Mouse (Mus musculus) CH12.LX (cell line): ENCODE measurements around the gene Pelp1. TPM values are rescaled to one million over a fixed set of nuclear protein-coding genes. Genes with fewer than 3 reads are reported as not detected.

Experiments
- DNase-seq: peaks from one replicate; pipeline ENCODE4 v3.0.0-alpha.2; 2013; ENCODE audit errors: extremely low read depth
- H3K27ac ChIP-seq: 2 replicates; pipeline ENCODE4 v1.5.1; 2012; ENCODE audit warnings: low read depth, mild to moderate bottlenecking, control low read depth, moderate library complexity; ENCODE audit not compliant: insufficient read depth
- H3K27me3 ChIP-seq: replicated peaks from 2 replicates; pipeline ENCODE3; 2012; ENCODE audit warnings: inconsistent platforms
- H3K36me3 ChIP-seq, 2 experiments: replicated peaks in 1 of 2; 2 replicates each; pipeline versions ENCODE3 to v1.6.1; 2012; ENCODE audit warnings: inconsistent platforms in 1 of 2, low read length in 1 of 2, mild to moderate bottlenecking in 1 of 2, mixed read lengths in 1 of 2, moderate library complexity in 1 of 2; ENCODE audit not compliant: control insufficient read depth in 1 of 2, insufficient read depth in 1 of 2
- H3K4me1 ChIP-seq, 2 experiments: 2 replicates each; pipeline ENCODE4 v1.6.1; 2012; ENCODE audit warnings: inconsistent platforms in 1 of 2, moderate library complexity in 1 of 2; ENCODE audit not compliant: insufficient read depth in 2 of 2, control insufficient read depth in 1 of 2
- H3K4me2 ChIP-seq: 2 replicates; pipeline ENCODE4 v1.6.1; 2012; ENCODE audit warnings: low read depth, mild to moderate bottlenecking, control low read depth; ENCODE audit not compliant: poor library complexity, insufficient read depth, severe bottlenecking
- H3K4me3 ChIP-seq, 3 experiments: fragments of 150-350 bp in 1 of 3; sonication (generic) in 1 of 3; replicated peaks in 1 of 3; 2 replicates each; pipeline versions ENCODE3 to v1.5.1; 2011 to 2012; ENCODE audit warnings: low read depth in 2 of 3, low read length in 2 of 3, mild to moderate bottlenecking in 2 of 3, moderate library complexity in 2 of 3, control low read depth in 1 of 3, improper control_type of control experiment in 1 of 3, inconsistent platforms in 1 of 3, mixed read lengths in 1 of 3; ENCODE audit not compliant: poor library complexity in 1 of 3
- H3K79me2 ChIP-seq: replicated peaks from 2 replicates; pipeline ENCODE4 v1.6.1; 2012; ENCODE audit warnings: mild to moderate bottlenecking, moderate library complexity; ENCODE audit not compliant: control insufficient read depth, poor library complexity, insufficient read depth, severe bottlenecking; ENCODE audit errors: extremely low read depth
- H3K9ac ChIP-seq: 2 replicates; pipeline ENCODE4 v1.6.1; 2012; ENCODE audit warnings: low read depth, mild to moderate bottlenecking, control low read depth, moderate library complexity; ENCODE audit not compliant: insufficient read depth
- H3K9me3 ChIP-seq: replicated peaks from 2 replicates; pipeline ENCODE3; 2012; ENCODE audit warnings: low read length, inconsistent platforms, mixed read lengths
- BHLHE40 ChIP-seq: IDR thresholded peaks from 2 replicates; pipeline ENCODE4 v1.6.1; 2011; ENCODE audit warnings: mild to moderate bottlenecking, low read depth, low read length, improper control_type of control experiment
- CHD2 ChIP-seq: IDR thresholded peaks from 2 replicates; pipeline ENCODE4 v1.6.1; 2011; ENCODE audit warnings: low read length, improper control_type of control experiment
- CTCF ChIP-seq, 2 experiments: IDR thresholded peaks in 1 of 2; conservative IDR thresholded peaks in 1 of 2; 2 replicates each; pipeline ENCODE4 v1.5.1; 2011 to 2012; ENCODE audit warnings: low read depth in 2 of 2, low read length in 2 of 2, improper control_type of control experiment in 1 of 2, inconsistent platforms in 1 of 2, mild to moderate bottlenecking in 1 of 2, moderate library complexity in 1 of 2
- E2F4 ChIP-seq: IDR thresholded peaks from 2 replicates; pipeline ENCODE4 v1.6.1; 2011; ENCODE audit warnings: low read depth, low read length, improper control_type of control experiment; ENCODE audit not compliant: insufficient replicate concordance
- ELF1 ChIP-seq: IDR thresholded peaks from 2 replicates; pipeline ENCODE4 v1.6.1; 2014; ENCODE audit warnings: low read depth, mild to moderate bottlenecking, inconsistent platforms, low read length, improper control_type of control experiment
- EP300 ChIP-seq: IDR thresholded peaks from 2 replicates; pipeline ENCODE4 v1.6.1; 2011; ENCODE audit warnings: low read length, improper control_type of control experiment
- GABPA ChIP-seq: IDR thresholded peaks from 2 replicates; pipeline ENCODE4 v1.6.1; 2012; ENCODE audit warnings: low read depth, low read length, improper control_type of control experiment, inconsistent platforms; ENCODE audit not compliant: insufficient replicate concordance
- HCFC1 ChIP-seq: IDR thresholded peaks from 2 replicates; pipeline ENCODE4 v1.6.1; 2012; ENCODE audit warnings: low read depth, mild to moderate bottlenecking, inconsistent platforms, low read length, improper control_type of control experiment
- IRF4 ChIP-seq: IDR thresholded peaks from 2 replicates; pipeline ENCODE4 v1.6.1; 2014; ENCODE audit warnings: low read depth, mild to moderate bottlenecking, inconsistent platforms, low read length, improper control_type of control experiment
- JUND ChIP-seq: conservative IDR thresholded peaks from 2 replicates; pipeline ENCODE4 v1.6.1; 2011; ENCODE audit warnings: low read depth, low read length, improper control_type of control experiment
- MAFK ChIP-seq: IDR thresholded peaks from 2 replicates; pipeline ENCODE4 v1.6.1; 2011; ENCODE audit warnings: low read length, improper control_type of control experiment; ENCODE audit not compliant: insufficient replicate concordance
- MAX ChIP-seq: IDR thresholded peaks from 2 replicates; pipeline ENCODE4 v1.6.1; 2011; ENCODE audit warnings: low read length, improper control_type of control experiment
- MAZ ChIP-seq: IDR thresholded peaks from 2 replicates; pipeline ENCODE4 v1.6.1; 2012; ENCODE audit warnings: low read depth, mild to moderate bottlenecking, inconsistent platforms, low read length, improper control_type of control experiment, moderate library complexity
- MEF2A ChIP-seq: IDR thresholded peaks from 2 replicates; pipeline ENCODE4 v1.6.1; 2014; ENCODE audit warnings: low read depth, mild to moderate bottlenecking, inconsistent platforms, low read length, improper control_type of control experiment, borderline replicate concordance
- MXI1 ChIP-seq: IDR thresholded peaks from 2 replicates; pipeline ENCODE4 v1.6.1; 2011; ENCODE audit warnings: mild to moderate bottlenecking, low read depth, low read length, improper control_type of control experiment
- NRF1 ChIP-seq: IDR thresholded peaks from 2 replicates; pipeline ENCODE4 v1.6.1; 2014; ENCODE audit warnings: low read depth, mild to moderate bottlenecking, inconsistent platforms, low read length, improper control_type of control experiment, moderate library complexity
- POLR2A ChIP-seq: IDR thresholded peaks from 2 replicates; pipeline ENCODE4 v1.6.1; 2011; ENCODE audit warnings: low read depth, mild to moderate bottlenecking, improper control_type of control experiment, low read length
- POLR2AphosphoS2 ChIP-seq: IDR thresholded peaks from 2 replicates; pipeline ENCODE4 v1.6.1; 2011; ENCODE audit warnings: low read depth, low read length, improper control_type of control experiment
- RAD21 ChIP-seq: IDR thresholded peaks from 2 replicates; pipeline ENCODE4 v1.6.1; 2011; ENCODE audit warnings: low read depth, mild to moderate bottlenecking, low read length, improper control_type of control experiment, moderate library complexity
- RCOR1 ChIP-seq: conservative IDR thresholded peaks from 2 replicates; pipeline ENCODE4 v1.6.1; 2012; ENCODE audit warnings: low read depth, mild to moderate bottlenecking, inconsistent platforms, low read length, improper control_type of control experiment
- SIN3A ChIP-seq: IDR thresholded peaks from 2 replicates; pipeline ENCODE4 v1.6.1; 2012; ENCODE audit warnings: low read length, improper control_type of control experiment, inconsistent platforms
- SMC3 ChIP-seq: IDR thresholded peaks from 2 replicates; pipeline ENCODE4 v1.6.1; 2011; ENCODE audit warnings: low read depth, low read length, improper control_type of control experiment
- TCF12 ChIP-seq: IDR thresholded peaks from 2 replicates; pipeline ENCODE4 v1.6.1; 2014; ENCODE audit warnings: low read depth, mild to moderate bottlenecking, inconsistent platforms, low read length, improper control_type of control experiment
- UBTF ChIP-seq: IDR thresholded peaks from 2 replicates; pipeline ENCODE4 v1.6.1; 2012; ENCODE audit warnings: low read depth, mild to moderate bottlenecking, inconsistent platforms, low read length, improper control_type of control experiment, moderate library complexity
- ZC3H11A ChIP-seq: IDR thresholded peaks from 2 replicates; pipeline ENCODE4 v1.6.1; 2012; ENCODE audit warnings: low read depth, mild to moderate bottlenecking, inconsistent platforms, low read length, improper control_type of control experiment
- ZNF384 ChIP-seq: IDR thresholded peaks from 2 replicates; pipeline ENCODE4 v1.6.1; 2012; ENCODE audit warnings: low read depth, low read length, improper control_type of control experiment, inconsistent platforms
- dilution Hi-C: fragments of 300-500 bp; cut with MboI; formaldehyde crosslinking; loops from 2 replicates; pipeline ENCODE4 v1.14.3; 2020; ENCODE audit warnings: low sequenced_read_pairs; ENCODE audit not compliant: extremely low pct_unique_long_range_greater_than_20kb, extremely low pct_ligation_motif_present
- in situ Hi-C: fragments of 300-500 bp; cut with MboI; formaldehyde crosslinking; loops from 3 replicates; pipeline ENCODE4 v1.14.3; 2019; ENCODE audit warnings: low sequenced_read_pairs, low pct_ligation_motif_present, low pct_unique_long_range_greater_than_20kb, mixed read lengths
- polyA plus RNA-seq: library from polyadenylated mRNA; unstranded; fragments of >175 nt; gene quantifications from 2 replicates; pipeline ENCODE4 v1.2.1, GENCODE M21; 2012; ENCODE audit warnings: low read depth; ENCODE audit not compliant: insufficient read length
- total RNA-seq, 2 experiments: library from RNA; depleted of rRNA; stranded (reverse); fragments of 300-350 nt in 1 of 2; fragments of >200 nt in 1 of 2; gene quantifications; 2 replicates each; pipeline ENCODE4 v1.2.3; 2012 to 2014

Pelp1 gene
- total and polyA plus RNA-seq, 3 experiments, result 13.2 to 113 (median 33.0) TPM

DNA sequence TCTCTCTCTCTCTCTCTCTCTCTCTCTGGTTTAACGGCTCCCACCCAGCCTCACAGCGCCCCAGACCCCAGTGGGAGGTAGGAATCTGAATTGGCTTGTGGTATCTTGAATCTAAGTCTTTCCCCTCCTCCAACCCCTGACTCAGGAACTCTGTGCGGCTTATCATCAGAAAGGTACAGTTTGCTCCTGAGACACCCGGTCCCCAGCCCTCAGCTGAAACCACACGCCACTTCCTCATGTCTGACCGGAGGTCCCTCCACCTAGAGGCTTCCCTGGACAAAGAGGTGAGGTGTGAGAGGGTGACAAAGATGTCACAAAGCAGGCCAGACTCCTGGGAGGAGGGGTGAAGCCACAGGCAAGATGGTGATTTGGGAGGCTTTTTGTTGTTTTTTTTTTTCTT is 27.6 kb upstream of the Pelp1 start:
- dilution Hi-C loops, result no loop called here
- H3K36me3 ChIP-seq, result peaks cover 60 to 79% of the 10 kb centered on the region in 2 experiments
- no peak overlapping the region for H3K27ac ChIP-seq
- no peak overlapping the region for H3K4me2 ChIP-seq
- H3K9me3 ChIP-seq, result no peaks in the 10 kb centered on the region
- in situ Hi-C loops, result no loop called here
- H3K4me3 ChIP-seq, result no peak overlapping the region
- no peak overlapping the region for H3K9ac ChIP-seq
- no peak for TF ChIP-seq RAD21
- TF ChIP-seq HCFC1, result no peak
- TF ChIP-seq IRF4, result no peak
- no peak for TF ChIP-seq E2F4
- no peak for TF ChIP-seq SMC3
- no peak for TF ChIP-seq CTCF (conservative IDR thresholded peaks at IDR 0.05 in 1 of 2, IDR thresholded peaks at IDR 0.05 in 1 of 2; ENCODE audit: low read depth in 2 of 2, low read length in 2 of 2)
- no peak for TF ChIP-seq MXI1
- no peak for TF ChIP-seq TCF12
- no peak for TF ChIP-seq MAX
- no peak for TF ChIP-seq EP300
- no peak for TF ChIP-seq ZNF384
- no peak for TF ChIP-seq SIN3A
- no peak for TF ChIP-seq POLR2A
- no peak for TF ChIP-seq CHD2
- no peak for TF ChIP-seq ZC3H11A
- TF ChIP-seq MAFK, result no peak
- TF ChIP-seq BHLHE40, result no peak
- TF ChIP-seq RCOR1, result no peak
- no peak for TF ChIP-seq UBTF
- no peak for TF ChIP-seq MAZ
- no peak for DNase-seq
- H3K79me2 ChIP-seq, result peaks cover 9% of the 10 kb centered on the region
- H3K27me3 ChIP-seq, result no peaks in the 10 kb centered on the region
- H3K4me1 ChIP-seq, result peaks cover 12 to 55% of the 10 kb centered on the region in 2 experiments

DNA sequence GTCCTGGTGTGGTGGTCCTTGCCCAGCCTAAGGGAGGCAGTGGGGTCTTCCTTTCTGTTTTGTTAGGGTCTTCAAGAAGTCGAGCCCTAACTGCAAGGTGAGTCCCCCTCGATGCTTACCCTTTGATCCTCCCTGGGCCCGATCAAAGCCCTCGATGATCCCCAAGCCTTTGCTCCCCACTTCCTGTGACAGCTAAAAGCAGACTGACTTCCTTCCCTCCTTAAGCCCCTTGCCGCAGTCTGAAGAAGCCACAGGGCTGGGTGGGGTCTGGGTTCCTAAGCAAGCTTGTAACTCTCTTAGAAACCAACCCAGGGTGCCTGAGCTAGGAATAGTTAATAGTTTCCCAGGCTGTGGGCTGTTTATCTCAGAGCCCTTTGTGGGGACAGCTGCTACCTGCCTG is 25.6 kb upstream of the Pelp1 start:
- H3K36me3 ChIP-seq, result peaks cover 44 to 64% of the 10 kb centered on the region in 2 experiments
- no peak overlapping the region for H3K9ac ChIP-seq
- no peak overlapping the region for H3K4me3 ChIP-seq
- H3K4me2 ChIP-seq, result no peak overlapping the region
- H3K27me3 ChIP-seq, result no peaks in the 10 kb centered on the region
- H3K79me2 ChIP-seq, result peaks cover 9% of the 10 kb centered on the region
- in situ Hi-C loops (no loop called here), dilution Hi-C loops (no loop called here)
- H3K27ac ChIP-seq, result no peak overlapping the region
- H3K9me3 ChIP-seq, result no peaks in the 10 kb centered on the region
- peaks cover 10 to 61% of the 10 kb centered on the region in 2 experiments for H3K4me1 ChIP-seq
- TF ChIP-seq ZNF384 (no peak), RCOR1 (no peak), GABPA (no peak), ELF1 (no peak), SIN3A (no peak), JUND (no peak), NRF1 (no peak), MAZ (no peak), POLR2AphosphoS2 (no peak), MXI1 (no peak), MEF2A (no peak)
- DNase-seq, result no peak
